In the genomic region with DNA sequence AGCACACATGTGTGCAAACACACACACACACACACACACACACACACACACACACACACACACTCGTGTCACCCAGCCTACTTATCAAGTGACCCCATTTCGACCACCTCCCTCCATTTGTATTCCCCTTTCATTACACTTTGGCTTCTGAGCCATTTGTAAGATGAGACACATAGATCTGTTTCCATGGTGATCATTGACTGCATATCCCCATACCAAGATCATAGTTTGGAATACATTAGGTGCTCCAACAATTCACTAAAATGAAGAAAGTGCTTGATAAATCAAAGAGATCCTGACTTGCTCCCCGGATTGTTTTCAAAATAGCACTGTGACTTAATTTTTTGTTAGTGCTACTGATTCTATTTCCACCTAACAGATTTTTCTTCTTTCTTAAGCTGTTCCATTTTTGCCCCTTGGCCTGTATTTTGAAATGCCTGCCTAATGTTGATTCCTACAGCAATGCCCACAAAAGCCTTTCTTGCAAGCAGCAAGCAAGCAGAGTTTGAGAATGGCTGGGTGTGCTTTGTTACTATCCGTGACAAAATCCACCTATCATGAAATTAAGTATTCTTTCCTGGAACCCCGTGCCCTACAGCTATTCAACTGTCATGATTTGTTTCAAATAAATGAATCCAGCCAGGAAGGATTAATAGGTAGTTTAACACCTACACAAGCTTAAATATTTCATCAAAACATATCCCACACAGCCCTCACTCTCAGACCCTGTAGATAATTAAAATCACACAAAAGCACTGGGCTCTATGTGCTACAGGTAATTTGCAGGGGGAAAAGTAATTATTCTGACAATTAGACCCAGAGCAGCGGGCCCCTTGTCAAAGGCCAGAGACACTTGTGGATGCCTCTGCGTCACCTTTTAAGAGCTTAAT, we compare ENCODE assay signal across 19 mouse cellular contexts.
DNase-seq lines count a peak whose midpoint lies in the region; ATAC-seq and TF ChIP-seq lines count a peak whose summit lies in the region.
"Had no signal": no experiment of that assay in that cellular context is flagged by ENCODE, and none has a peak within 500 bp of the region (broad histone marks: within the 10 kb centered on the region; RNA-seq: fewer than 3 reads in every experiment).

No protein-coding gene starts in this region.

- peaks cover 44% of the 10 kb centered on the region for H3K4me1 ChIP-seq in forebrain, embryonic 12.5 days
- peaks cover 39% of the 10 kb centered on the region for H3K4me1 ChIP-seq in hindbrain, embryonic 14.5 days (replicated peaks; ENCODE audit: control insufficient read depth, insufficient read depth, low read length)
- H3K4me1 ChIP-seq in midbrain, embryonic 15.5 days: peaks cover 33% of the 10 kb centered on the region
- H3K4me1 ChIP-seq in liver, embryonic 11.5 days (replicated peaks; ENCODE audit: control insufficient read depth, insufficient read depth, low read length): no peaks in the 10 kb centered on the region

- TF ChIP-seq CTCF in brain, embryonic 14.5 days (IDR thresholded peaks at IDR 0.05; ENCODE audit: borderline replicate concordance, extremely low read depth, insufficient read depth, insufficient read length): no peak

- 0 out of 2 replicates have a peak, but pooled peaks have one; percentile 8 for ATAC-seq in forebrain, embryonic 12.5 days (ENCODE audit: low FRiP score)
- no peak for ATAC-seq in hindbrain, embryonic 14.5 days (ENCODE audit: low FRiP score)
- ATAC-seq in midbrain, embryonic 15.5 days (replicated peaks): 0 out of 2 replicates have a peak, but pooled peaks have one; percentile 9
- no peak for ATAC-seq in liver, embryonic 11.5 days (replicated peaks; ENCODE audit: low FRiP score)
- ATAC-seq in megakaryocyte progenitor cell, adult 5-6 weeks (replicated peaks; ENCODE audit: poor library complexity): no peak
- ATAC-seq: lung, postnatal 0 days had no signal

- H3K4me2 ChIP-seq in forebrain, embryonic 12.5 days: no peak overlapping the region
- no peak overlapping the region for H3K4me2 ChIP-seq in hindbrain, embryonic 14.5 days (replicated peaks)
- no peak overlapping the region for H3K4me2 ChIP-seq in midbrain, embryonic 15.5 days
- no peak overlapping the region for H3K4me2 ChIP-seq in liver, embryonic 11.5 days
- H3K4me2 ChIP-seq: heart, embryonic 12.5 days had no signal

- no peak overlapping the region for H3K4me3 ChIP-seq in forebrain, embryonic 12.5 days (replicated peaks)
- H3K4me3 ChIP-seq in hindbrain, embryonic 14.5 days (replicated peaks; ENCODE audit: low read length): no peak overlapping the region
- H3K4me3 ChIP-seq in midbrain, embryonic 15.5 days: no peak overlapping the region
- H3K4me3 ChIP-seq in liver, embryonic 11.5 days (ENCODE audit: low read depth, low read length): no peak overlapping the region
- H3K4me3 ChIP-seq: heart, embryonic 12.5 days had no signal

- no peaks in the 10 kb centered on the region for H3K27me3 ChIP-seq in forebrain, embryonic 12.5 days
- no peaks in the 10 kb centered on the region for H3K27me3 ChIP-seq in hindbrain, embryonic 14.5 days (ENCODE audit: control insufficient read depth, insufficient read depth, low read length)
- no peaks in the 10 kb centered on the region for H3K27me3 ChIP-seq in midbrain, embryonic 15.5 days (replicated peaks)
- H3K27me3 ChIP-seq in liver, embryonic 11.5 days (replicated peaks; ENCODE audit: control insufficient read depth, insufficient read depth, low read length): no peaks in the 10 kb centered on the region

- no peak for TF ChIP-seq POLR2A in brain, embryonic 14.5 days (IDR thresholded peaks at IDR 0.05; ENCODE audit: borderline replicate concordance, extremely low read depth, insufficient read depth, insufficient read length, poor library complexity, severe bottlenecking)

- no peak overlapping the region for H3K9ac ChIP-seq in forebrain, embryonic 12.5 days
- H3K9ac ChIP-seq in hindbrain, embryonic 14.5 days: no peak overlapping the region
- H3K9ac ChIP-seq in midbrain, embryonic 15.5 days: no peak overlapping the region
- H3K9ac ChIP-seq in liver, embryonic 11.5 days (ENCODE audit: low read depth, low read length): no peak overlapping the region
- H3K9ac ChIP-seq: heart, embryonic 12.5 days; liver, embryonic 14.5 days had no signal

- no peaks in the 10 kb centered on the region for H3K9me3 ChIP-seq in forebrain, embryonic 12.5 days
- peaks cover 11% of the 10 kb centered on the region for H3K9me3 ChIP-seq in hindbrain, embryonic 14.5 days (ENCODE audit: control insufficient read depth, low read length)
- peaks cover 4% of the 10 kb centered on the region for H3K9me3 ChIP-seq in midbrain, embryonic 15.5 days
- no peaks in the 10 kb centered on the region for H3K9me3 ChIP-seq in liver, embryonic 11.5 days (ENCODE audit: control insufficient read depth, low read length)

- H3K27ac ChIP-seq in forebrain, embryonic 12.5 days: peak overlapping the region; percentile 53; the same call in 1 of the 2 replicates
- H3K27ac ChIP-seq in hindbrain, embryonic 14.5 days: peak overlapping the region; percentile 85
- peak overlapping the region; percentile 75 for H3K27ac ChIP-seq in midbrain, embryonic 15.5 days
- no peak overlapping the region for H3K27ac ChIP-seq in liver, embryonic 11.5 days (ENCODE audit: low read depth, low read length)
- H3K27ac ChIP-seq: liver, embryonic 14.5 days had no signal

- WGBS in forebrain, embryonic 12.5 days: 23% methylated on average over 7 of the region's 7 CpGs
- 28% methylated on average over 7 of the region's 7 CpGs for WGBS in hindbrain, embryonic 14.5 days
- 24% methylated on average over 7 of the region's 7 CpGs for WGBS in midbrain, embryonic 15.5 days
- WGBS in liver, embryonic 11.5 days: 67% methylated on average over 7 of the region's 7 CpGs

- no peaks in the 10 kb centered on the region for H3K36me3 ChIP-seq in forebrain, embryonic 12.5 days (replicated peaks)
- no peaks in the 10 kb centered on the region for H3K36me3 ChIP-seq in hindbrain, embryonic 14.5 days (replicated peaks; ENCODE audit: control insufficient read depth, insufficient read depth)
- 0 out of 2 replicates have a peak, but pooled peaks cover 4% of the 10 kb centered on the region for H3K36me3 ChIP-seq in midbrain, embryonic 15.5 days (replicated peaks)
- no peaks in the 10 kb centered on the region for H3K36me3 ChIP-seq in liver, embryonic 11.5 days (ENCODE audit: control insufficient read depth, insufficient read depth, low read length)
- H3K36me3 ChIP-seq: heart, embryonic 12.5 days had no signal

- peak; percentile 74 for DNase-seq in brain, embryonic 14.5 days (ENCODE audit: low read depth)
- DNase-seq in hindbrain, embryonic 14.5 days (ENCODE audit: low spot score): no peak
- DNase-seq in liver, embryonic 11.5 days (ENCODE audit: low spot score): no peak
- DNase-seq in heart, adult 18-20 months: no peak
- DNase-seq: cerebellum, adult 11-12 months; gastrocnemius, postnatal 10 days; heart, postnatal 4 days; kidney, adult 11 months; kidney, postnatal 4 days; left cerebral cortex, postnatal 4 days; right cerebral cortex, adult 18-20 months; spleen, adult 18-20 months; thymus, postnatal 36 days had no signal

Comparison
In these comparisons a context has a peak if more than half of its experiments do, and no peak if none do; other contexts are left out.
1. ATAC-seq: peak in forebrain, embryonic 12.5 days (single experiment) and midbrain, embryonic 15.5 days (single experiment); none in hindbrain, embryonic 14.5 days (single experiment), liver, embryonic 11.5 days (single experiment) and megakaryocyte progenitor cell, adult 5-6 weeks (single experiment).